8 mouse cellular contexts compared by ENCODE assay signal in genomic region chr5:29378298-29379036, GRCm38 (mm10). TPM values are rescaled to one million over a fixed set of nuclear protein-coding genes. Genes with fewer than 3 reads are reported as not detected.
DNase-seq lines count a peak whose midpoint lies in the region; ATAC-seq lines count a peak whose summit lies in the region.

Lmbr1 (minus strand) TSS chr5:29378390.

- ATAC-seq in embryonic facial prominence, embryonic 12.5 days (ENCODE audit: insufficient number of reproducible peaks, insufficient read depth, low FRiP score, low TSS enrichment), result peak; percentile 94
- ATAC-seq in midbrain, embryonic 11.5 days (ENCODE audit: low FRiP score), result peak; percentile 98

- intact Hi-C loops in left cerebral cortex, postnatal 4 days (cut with DNase I), result no loop called here

- peak; percentile 95 for DNase-seq in adrenal gland, postnatal 36 days
- peak; percentile 99 for DNase-seq in heart, adult 11 months
- DNase-seq in kidney, adult 11 months, result peak; percentile 93
- peak; percentile 95 for DNase-seq in left cerebral cortex, postnatal 4 days
- DNase-seq in midbrain, embryonic 11.5 days (ENCODE audit: low spot score, missing footprints), result peak; percentile 100
- DNase-seq in right cerebral cortex, postnatal 4 days, result peak; percentile 93
- DNase-seq in yolk sac, embryonic 10.5 days (ENCODE audit: low spot score), result peak; percentile 96

- H3K9ac ChIP-seq in embryonic facial prominence, embryonic 12.5 days, result peak within 1 kb of the TSS; percentile 75
- H3K9ac ChIP-seq in midbrain, embryonic 11.5 days (ENCODE audit: low read length), result peak within 1 kb of the TSS; percentile 78

- H3K4me1 ChIP-seq in embryonic facial prominence, embryonic 12.5 days, result peaks cover 7% of the 10 kb centered on the region; the same call in 1 of the 2 replicates
- H3K4me1 ChIP-seq in midbrain, embryonic 11.5 days (ENCODE audit: control insufficient read depth, insufficient read depth, low read length), result peaks cover 12% of the 10 kb centered on the region

- H3K9me3 ChIP-seq in embryonic facial prominence, embryonic 12.5 days, result no peaks in the 10 kb centered on the region
- H3K9me3 ChIP-seq in midbrain, embryonic 11.5 days (ENCODE audit: control insufficient read depth, low read length), result no peaks in the 10 kb centered on the region

- H3K27ac ChIP-seq in embryonic facial prominence, embryonic 12.5 days, result peak within 1 kb of the TSS; percentile 41
- H3K27ac ChIP-seq in midbrain, embryonic 11.5 days (ENCODE audit: low read depth, low read length), result peak within 1 kb of the TSS; percentile 7; the same call in 1 of the 2 replicates

- 0 out of 2 replicates have a peak, but pooled peaks cover 10% of the 10 kb centered on the region for H3K27me3 ChIP-seq in embryonic facial prominence, embryonic 12.5 days
- no peaks in the 10 kb centered on the region for H3K27me3 ChIP-seq in midbrain, embryonic 11.5 days (ENCODE audit: control insufficient read depth, insufficient read depth, low read length)

- H3K4me3 ChIP-seq in embryonic facial prominence, embryonic 12.5 days, result peak within 1 kb of the TSS; percentile 87
- peak within 1 kb of the TSS; percentile 62 for H3K4me3 ChIP-seq in midbrain, embryonic 11.5 days (ENCODE audit: low read depth, low read length)

- WGBS in embryonic facial prominence, embryonic 12.5 days, result 2% methylated on average over 40 of the region's 40 CpGs
- WGBS in midbrain, embryonic 11.5 days, result 1% methylated on average over 40 of the region's 40 CpGs

- no peaks in the 10 kb centered on the region for H3K36me3 ChIP-seq in embryonic facial prominence, embryonic 12.5 days
- H3K36me3 ChIP-seq in midbrain, embryonic 11.5 days (ENCODE audit: control insufficient read depth, insufficient read depth, low read length), result no peaks in the 10 kb centered on the region

- peak within 1 kb of the TSS; percentile 93 for H3K4me2 ChIP-seq in embryonic facial prominence, embryonic 12.5 days (replicated peaks)
- H3K4me2 ChIP-seq in midbrain, embryonic 11.5 days, result peak within 1 kb of the TSS; percentile 81

RNA-seq across cellular contexts. Expression of gene Lmbr1, which starts in this region (rescaled TPM):
- 10 to 100 TPM; 10.6 to 12.8 TPM for total RNA-seq in adrenal gland, postnatal 36 days (2021)
- 9.7 and 11.8 TPM in 2 replicates for polyA plus RNA-seq in embryonic facial prominence, embryonic 12.5 days (2016; fragmentation: Nextera tagmentation; extraction: Ambion mirVana)
- total RNA-seq in left cerebral cortex, postnatal 4 days (2021), result 10 to 100 TPM; 38.6 to 41.3 TPM
- 13.9 and 16.5 TPM in 2 replicates for polyA plus RNA-seq in midbrain, embryonic 11.5 days (2014; fragmentation: Nextera tagmentation; extraction: Ambion mirVana)

Comparison
In these comparisons a context has a peak if more than half of its experiments do, and no peak if none do; other contexts are left out.
1. Peak in every context shown above with its lines: DNase-seq, ATAC-seq, H3K4me3 ChIP-seq and H3K27ac ChIP-seq.